Mouse (Mus musculus) kidney, adult 2 months (tissue): ENCODE results near the gene Pdgfb. TPM values are rescaled to one million over a fixed set of nuclear protein-coding genes. Genes with fewer than 3 reads are reported as not detected.
A peak's percentile ranks its signal among the peaks of the same experiment; 100 is the strongest.

Source experiments
- DNase-seq: peaks from one replicate; pipeline ENCODE4 v3.0.0; 2021
- H3K27ac ChIP-seq: fragments of 200-500 bp; 2 replicates; pipeline ENCODE4 v1.5.1; 2012; ENCODE audit warnings: low read depth, low read length, control low read depth, inconsistent platforms; ENCODE audit not compliant: insufficient read depth
- H3K27me3 ChIP-seq: fragments of 200-500 bp; replicated peaks from 2 replicates; pipeline ENCODE4 v1.6.1; 2012; ENCODE audit warnings: mild to moderate bottlenecking, moderate library complexity, low read length, inconsistent platforms; ENCODE audit not compliant: control insufficient read depth, insufficient read depth
- H3K36me3 ChIP-seq: fragments of 200-500 bp; 2 replicates; pipeline ENCODE4 v1.6.1; 2012; ENCODE audit warnings: mild to moderate bottlenecking, moderate library complexity, low read length, inconsistent platforms; ENCODE audit not compliant: control insufficient read depth, insufficient read depth
- H3K4me1 ChIP-seq: fragments of 200-500 bp; 2 replicates; pipeline ENCODE4 v1.6.1; 2011; ENCODE audit warnings: low read length; ENCODE audit not compliant: control insufficient read depth, insufficient read depth
- H3K4me3 ChIP-seq: fragments of 200-500 bp; 2 replicates; pipeline ENCODE4 v1.5.1; 2011; ENCODE audit warnings: mild to moderate bottlenecking, low read depth, low read length, control low read depth; ENCODE audit not compliant: insufficient read depth
- CTCF ChIP-seq: fragments of 200-500 bp; conservative IDR thresholded peaks from 2 replicates; pipeline ENCODE4 v1.5.1; 2011; ENCODE audit warnings: low read depth, mild to moderate bottlenecking, control low read depth, low read length, moderate library complexity, mixed read lengths; ENCODE audit not compliant: insufficient read depth, insufficient read length
- POLR2A ChIP-seq: fragments of 200-500 bp; IDR thresholded peaks from one replicate; pipeline ENCODE4 v1.6.1; 2011; ENCODE audit warnings: low read depth, low read length, control low read depth
- WGBS: fragments of 180-500 bp; shearing (Covaris S2); methylation state at CpG from one replicate; pipeline ENCODE4 v1.1.7; 2018; 5-methylcytosine and 5-hydroxymethylcytosine counted together
- polyA plus RNA-seq: library from polyadenylated mRNA; depleted of rRNA; stranded (reverse); fragments of >200 nt; gene quantifications from 2 replicates; pipeline ENCODE4 v1.2.3, GENCODE M21; 2012

Pdgfb gene
- polyA plus RNA-seq, 1 experiment: 33.4 TPM

GRCm38 (mm10) chr15:79997988-79998387, 16.8 kb downstream of the Pdgfb start:
- DNase-seq: no peak
- no peaks in the 10 kb centered on the region; the same call in 1 of the 2 replicates for H3K36me3 ChIP-seq
- H3K27me3 ChIP-seq: no peaks in the 10 kb centered on the region
- H3K4me3 ChIP-seq: no peak overlapping the region
- TF ChIP-seq POLR2A (no peak), CTCF (no peak)
- H3K4me1 ChIP-seq: no peaks in the 10 kb centered on the region
- 50% methylated on average over 3 of the region's 3 CpGs for WGBS
- no peak overlapping the region for H3K27ac ChIP-seq

- 82% methylated on average over 11 of the region's 11 CpGs for WGBS
These were observed 18.0 kb downstream of the Pdgfb start for GRCm38 (mm10) chr15:79996781-79997180.

GRCm38 (mm10) chr15:79995552-79995951, 19.2 kb downstream of the Pdgfb start:
- Histone ChIP-seq H3K4me3 (no peak overlapping the region), H3K4me1 (no peaks in the 10 kb centered on the region), H3K36me3 (no peaks in the 10 kb centered on the region; the same call in 1 of the 2 replicates), H3K27ac (no peak overlapping the region), H3K27me3 (no peaks in the 10 kb centered on the region)
- WGBS: 93% methylated on average over 7 of the region's 7 CpGs
- TF ChIP-seq POLR2A: no peak
- no peak for TF ChIP-seq CTCF
- no peak for DNase-seq

More at GRCm38 (mm10) chr15:79996781-79997180, 18.0 kb downstream of the Pdgfb start:
- peak; percentile 81 for DNase-seq
- no peak overlapping the region for H3K27ac ChIP-seq
- H3K27me3 ChIP-seq: no peaks in the 10 kb centered on the region
- no peak overlapping the region for H3K4me3 ChIP-seq
- no peak for TF ChIP-seq POLR2A
- TF ChIP-seq CTCF: no peak
- H3K36me3 ChIP-seq: no peaks in the 10 kb centered on the region; the same call in 1 of the 2 replicates
- H3K4me1 ChIP-seq: no peaks in the 10 kb centered on the region

GRCm38 (mm10) chr15:79994566-79994965, 20.2 kb downstream of the Pdgfb start:
- DNase-seq: no peak
- Histone ChIP-seq H3K27ac (no peak overlapping the region), H3K4me1 (no peaks in the 10 kb centered on the region), H3K36me3 (no peaks in the 10 kb centered on the region; the same call in 1 of the 2 replicates), H3K4me3 (no peak overlapping the region), H3K27me3 (no peaks in the 10 kb centered on the region)
- TF ChIP-seq POLR2A (no peak), CTCF (no peak)
- WGBS: 83% methylated on average over 4 of the region's 4 CpGs

GRCm38 (mm10) chr15:79986182-79986581, 28.6 kb downstream of the Pdgfb start:
- Histone ChIP-seq H3K27me3 (no peaks in the 10 kb centered on the region), H3K4me3 (no peak overlapping the region), H3K4me1 (no peaks in the 10 kb centered on the region), H3K27ac (no peak overlapping the region), H3K36me3 (no peaks in the 10 kb centered on the region)
- TF ChIP-seq POLR2A (no peak), CTCF (no peak)
- DNase-seq: no peak
- WGBS: 75% methylated on average over 8 of the region's 8 CpGs

DNA sequence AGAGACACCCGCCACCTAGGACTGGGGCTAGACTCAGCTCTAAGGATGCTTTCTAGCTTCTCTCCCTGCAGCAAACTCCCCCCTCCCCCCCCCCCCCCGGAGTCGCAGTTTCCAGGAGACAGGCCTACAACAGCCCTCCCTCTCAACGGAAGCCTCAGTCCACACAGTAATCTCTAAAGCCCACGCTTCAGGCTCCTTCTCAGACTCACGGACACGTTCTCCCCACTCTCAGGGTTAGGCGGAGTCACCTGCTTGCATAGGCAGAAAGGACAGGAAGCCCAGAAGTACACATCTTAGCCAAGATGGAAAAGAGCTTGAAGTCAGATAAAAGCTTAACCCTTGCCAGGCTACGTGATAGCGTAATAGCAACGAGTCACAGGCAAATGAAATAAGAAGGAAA, 29.3 kb downstream of the Pdgfb start:
- 0 out of 2 replicates have a peak, but pooled peaks cover 2% of the 10 kb centered on the region for H3K4me1 ChIP-seq
- H3K36me3 ChIP-seq: no peaks in the 10 kb centered on the region
- TF ChIP-seq CTCF (no peak), POLR2A (no peak)
- H3K27ac ChIP-seq: no peak overlapping the region
- WGBS: 66% methylated on average over 11 of the region's 11 CpGs
- H3K4me3 ChIP-seq: no peak overlapping the region
- no peak for DNase-seq
- H3K27me3 ChIP-seq: no peaks in the 10 kb centered on the region

- DNase-seq: no peak
- 61% methylated on average over 7 of the region's 7 CpGs for WGBS
- Histone ChIP-seq H3K36me3 (no peaks in the 10 kb centered on the region), H3K27me3 (no peaks in the 10 kb centered on the region), H3K4me1 (0 out of 2 replicates have a peak, but pooled peaks cover 2% of the 10 kb centered on the region), H3K4me3 (no peak overlapping the region), H3K27ac (no peak overlapping the region)
- TF ChIP-seq POLR2A: no peak
- no peak for TF ChIP-seq CTCF
These were observed 30.6 kb downstream of the Pdgfb start for GRCm38 (mm10) chr15:79984152-79984551.

DNA sequence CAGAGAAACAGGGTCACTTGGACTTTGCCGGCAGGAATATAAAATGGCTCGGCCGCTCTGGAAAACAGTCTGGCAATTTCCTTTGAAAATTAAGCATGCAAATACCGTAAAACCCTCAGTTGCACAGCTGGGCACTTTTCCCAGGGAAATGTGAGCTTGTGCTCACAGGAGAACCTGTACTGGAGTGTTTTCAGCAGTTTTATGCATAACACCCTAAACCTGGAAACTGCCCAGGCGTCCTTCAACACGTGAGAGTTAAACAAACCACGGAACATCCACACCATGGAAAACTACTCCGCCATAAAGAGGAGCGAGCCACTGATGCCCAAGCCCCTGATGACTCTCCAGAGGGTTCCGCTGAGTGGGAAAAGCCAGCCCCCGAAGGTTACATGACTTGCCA, 34.1 kb downstream of the Pdgfb start:
- H3K36me3 ChIP-seq: no peaks in the 10 kb centered on the region
- H3K27ac ChIP-seq: peak overlapping the region; percentile 62; the same call in 1 of the 2 replicates
- H3K4me1 ChIP-seq: 0 out of 2 replicates have a peak, but pooled peaks cover 2% of the 10 kb centered on the region
- WGBS: 44% methylated on average over 11 of the region's 11 CpGs
- TF ChIP-seq POLR2A (no peak), CTCF (no peak)
- H3K27me3 ChIP-seq: no peaks in the 10 kb centered on the region
- H3K4me3 ChIP-seq: no peak overlapping the region
- peak; percentile 58 for DNase-seq
